Mouse (Mus musculus): ENCODE results near the gene Psenen. TPM values are rescaled to one million over a fixed set of nuclear protein-coding genes. Genes with fewer than 3 reads are reported as not detected.

Gene Psenen
- total RNA-seq, 2 experiments from 2014 or later: 119 to 128 TPM

- DNase-seq: peak; percentile 91
Measured at GRCm38 (mm10) chr7:30589435-30590301, 26.2 kb upstream of the Psenen start.

DNA sequence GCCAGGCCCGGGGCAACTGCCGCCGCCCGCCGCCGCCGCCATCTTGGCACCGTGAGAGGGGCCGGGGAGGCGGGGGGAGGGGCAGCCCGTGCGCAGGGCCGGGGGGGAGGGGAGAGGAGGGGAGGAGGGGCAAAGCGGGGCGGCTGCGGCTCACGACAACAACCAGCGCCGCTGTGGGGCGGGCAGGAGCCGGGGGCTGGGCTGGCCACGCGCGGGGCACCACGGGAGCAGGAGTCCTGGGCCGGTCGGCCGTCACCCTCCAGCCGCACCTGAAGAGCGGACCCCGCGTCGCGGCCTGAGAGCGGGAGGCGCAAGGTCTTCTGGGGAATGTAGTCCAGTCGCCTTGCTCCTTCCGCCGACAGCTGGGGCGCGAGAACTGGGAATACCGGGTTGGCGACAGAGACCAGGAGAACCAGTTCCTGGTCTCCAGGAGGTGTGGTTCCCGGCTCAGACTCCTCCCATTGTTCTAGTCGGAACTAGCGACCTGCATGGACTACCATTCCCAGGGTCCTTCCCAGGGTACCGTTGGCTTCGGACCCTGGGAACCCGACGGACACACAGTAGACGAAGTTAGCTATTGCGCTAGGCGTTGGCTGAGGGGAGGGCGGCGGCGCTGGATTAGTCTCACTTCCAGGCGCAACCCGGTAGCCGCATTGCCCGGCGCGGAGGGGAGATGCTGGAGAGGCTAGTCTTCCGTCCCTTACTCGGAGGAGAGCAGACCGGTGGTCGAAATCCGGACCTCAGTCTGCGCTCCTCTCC lies 25.4 kb upstream of the Psenen start, which contains the start of gene Kmt2b:
TSS of gene Kmt2b (minus strand) at position 51 of the 759 bp plus-strand sequence.
- DNase-seq: peak; percentile 97

DNA sequence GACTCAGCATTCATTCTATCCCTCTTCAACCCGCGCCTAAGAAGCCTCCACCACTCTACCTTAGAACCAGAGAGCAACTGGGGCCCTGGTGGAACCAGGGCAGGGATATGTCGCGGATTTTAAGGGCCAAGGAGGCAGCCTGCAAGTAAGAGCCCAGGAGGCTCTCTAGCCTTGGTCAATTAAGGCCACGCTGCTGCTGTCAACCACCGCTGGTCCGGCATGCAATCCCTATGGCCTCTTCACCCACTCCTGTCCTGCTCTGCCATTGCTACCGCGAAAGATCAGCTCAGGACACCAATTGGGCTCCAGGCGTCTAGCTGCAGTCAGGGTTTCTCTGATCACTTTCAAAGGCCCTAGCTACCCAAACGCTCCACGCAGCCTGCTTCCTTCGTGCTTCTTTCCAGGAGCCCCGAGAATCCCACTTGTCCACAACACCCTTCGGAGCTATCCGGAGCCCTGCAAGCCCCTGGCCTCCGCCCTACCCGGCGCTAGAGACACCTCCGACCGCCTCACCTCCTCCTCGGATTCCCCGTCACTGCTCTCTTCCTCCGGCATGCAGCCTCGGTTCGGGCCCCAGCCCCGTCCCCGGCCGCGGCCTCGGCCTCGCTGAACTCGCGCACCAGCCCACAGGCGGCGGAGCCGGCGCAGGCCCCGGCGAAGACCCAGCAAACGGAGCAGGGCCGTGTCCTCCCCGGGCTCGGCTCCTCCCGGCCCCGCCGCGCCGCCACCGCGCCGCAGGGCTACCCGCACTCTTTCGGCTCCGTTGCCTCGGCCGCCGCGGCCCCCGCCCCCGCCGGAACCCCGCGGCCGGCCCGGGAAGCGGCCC lies 24.6 kb upstream of the Psenen start:
- DNase-seq: peak; percentile 64

DNA sequence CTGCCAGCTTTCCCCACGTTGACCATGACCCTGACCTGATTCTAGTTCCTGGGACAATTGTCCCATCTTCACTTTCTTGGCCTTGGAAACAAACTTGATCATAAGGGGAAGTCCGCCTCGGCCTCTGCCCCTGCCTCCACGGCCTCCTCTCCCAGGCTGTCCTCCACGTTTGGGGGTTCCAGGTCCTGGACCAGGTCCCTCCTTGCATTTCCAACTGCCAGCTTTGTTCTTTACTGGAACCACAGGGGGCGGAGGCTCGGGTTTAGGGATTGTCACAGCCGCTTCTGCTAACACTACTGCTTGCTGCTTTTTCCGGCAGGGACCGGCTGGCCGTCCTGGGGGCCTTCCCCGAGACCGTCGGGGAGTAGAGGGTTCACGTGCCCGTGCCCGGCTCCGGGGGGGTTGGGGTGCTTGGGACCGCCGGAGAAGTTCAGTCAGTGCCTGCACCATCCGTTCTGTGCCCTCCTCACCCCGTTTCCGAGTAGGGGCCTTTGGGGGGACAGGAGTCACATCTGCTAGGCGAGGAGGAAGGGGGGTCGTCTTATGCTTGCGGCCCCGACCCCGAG lies 23.1 kb upstream of the Psenen start:
- DNase-seq: no peak

- DNase-seq: no peak
Measured at GRCm38 (mm10) chr7:30585170-30585569, 21.7 kb upstream of the Psenen start.

GRCm38 (mm10) chr7:30584339-30584738 lies 20.9 kb upstream of the Psenen start:
- DNase-seq: peak; percentile 44

DNA sequence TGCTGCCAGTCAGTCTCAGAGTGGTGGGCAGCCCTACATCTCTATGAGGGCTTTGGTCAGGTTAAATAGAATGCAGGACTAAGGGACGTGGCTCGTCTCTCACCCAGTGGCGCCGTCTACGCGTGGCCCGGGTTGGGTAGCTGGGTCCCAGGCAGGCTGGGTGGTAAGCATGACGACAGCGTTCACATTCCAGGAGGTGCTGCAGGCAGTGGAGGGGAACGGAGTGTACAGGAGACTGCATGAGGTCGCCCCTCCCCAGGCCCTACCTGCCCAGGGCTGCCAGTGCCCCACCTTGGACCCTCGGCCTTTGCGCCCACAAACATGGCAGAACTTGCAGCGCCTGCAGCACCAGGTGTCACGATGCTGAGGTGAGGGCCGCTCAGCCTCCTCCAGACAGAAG lies 18.1 kb upstream of the Psenen start:
- no peak for DNase-seq

- no peak for DNase-seq
Measured at GRCm38 (mm10) chr7:30579950-30580349, 16.5 kb upstream of the Psenen start.

DNA sequence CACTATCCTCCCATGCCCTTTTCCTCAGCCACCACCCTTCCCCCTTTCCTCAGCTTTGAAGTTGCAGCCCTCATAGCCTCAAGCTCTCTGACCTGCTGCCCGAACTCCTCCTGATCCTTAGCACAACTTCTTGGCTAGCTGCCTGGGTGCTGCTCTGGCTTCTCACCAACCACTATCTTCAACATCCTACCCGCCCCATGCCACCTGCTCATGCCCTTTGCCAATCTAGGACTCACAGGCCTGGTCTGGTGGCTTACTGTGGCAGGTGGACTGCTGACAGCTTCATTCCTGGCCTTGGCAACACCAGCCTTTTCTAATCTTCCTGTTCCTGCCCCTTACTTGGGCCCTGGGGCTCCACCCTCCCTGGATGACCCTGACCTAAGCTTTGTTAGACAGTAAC lies 9.5 kb upstream of the Psenen start:
- DNase-seq: peak; percentile 73

- no peak for DNase-seq
Measured at GRCm38 (mm10) chr7:30572389-30572788, 9.0 kb upstream of the Psenen start.

DNA sequence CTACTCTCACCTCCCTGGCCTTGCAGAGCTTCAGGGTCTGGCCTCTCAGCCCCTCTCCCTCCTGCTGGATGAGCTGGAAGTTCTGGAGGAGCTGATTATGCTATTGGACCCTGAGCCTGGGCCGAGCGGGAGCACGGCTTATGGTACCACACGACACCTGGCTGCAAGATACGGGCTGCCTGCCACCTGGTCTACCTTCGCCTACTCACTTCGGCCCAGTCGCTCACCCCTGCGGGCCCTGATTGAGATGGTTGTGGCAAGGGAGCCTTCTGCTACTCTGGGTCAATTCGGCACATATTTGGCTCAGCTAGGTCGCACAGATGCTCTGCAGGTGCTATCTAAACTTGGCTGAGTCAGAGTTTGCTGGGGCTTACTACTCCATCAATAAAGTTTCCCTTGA lies 4.1 kb upstream of the Psenen start:
- DNase-seq: no peak

DNA sequence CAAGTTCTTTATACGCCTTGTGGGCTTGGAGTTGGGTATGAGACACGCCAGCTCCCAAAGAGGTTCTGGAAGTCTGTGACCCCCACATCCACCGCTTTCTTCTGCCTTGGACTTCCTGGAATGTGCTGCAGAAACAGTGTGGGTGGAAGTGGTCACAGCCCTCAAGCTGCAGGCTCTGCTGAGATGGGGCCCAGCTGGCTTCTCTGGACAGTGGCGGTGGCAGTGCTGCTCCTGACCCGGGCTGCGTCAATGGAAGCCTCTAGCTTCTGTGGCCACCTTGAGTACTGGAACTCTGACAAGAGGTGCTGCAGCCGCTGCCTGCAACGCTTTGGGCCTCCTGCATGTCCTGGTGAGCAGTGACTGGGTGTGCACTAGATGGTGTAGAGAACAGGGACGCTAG lies 2.6 kb upstream of the Psenen start:
- DNase-seq: no peak

GRCm38 (mm10) chr7:30564970-30565571 lies 1.6 kb upstream of the Psenen start, which contains the start of gene Igflr1:
Igflr1 (plus strand) TSS chr7:30565427.
- no peak for DNase-seq

DNA sequence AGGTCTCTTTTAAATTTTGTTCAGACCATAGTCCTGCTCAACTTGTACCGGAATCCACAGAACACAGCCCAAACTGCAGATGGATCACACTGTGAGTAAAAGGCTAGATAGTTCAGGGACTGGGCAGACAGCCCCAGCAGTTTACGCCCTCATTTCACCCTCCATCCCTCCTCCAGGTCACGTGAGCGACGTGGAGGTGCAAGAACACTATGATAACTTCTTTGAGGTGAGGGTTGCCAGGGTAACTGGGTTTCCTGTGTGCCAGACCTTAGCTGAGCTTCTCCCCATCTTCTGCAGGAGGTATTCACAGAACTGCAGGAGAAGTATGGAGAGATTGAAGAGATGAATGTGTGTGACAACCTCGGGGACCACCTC lies 466 bp upstream of the Psenen start:
- DNase-seq: no peak

GRCm38 (mm10) chr7:30562526-30563116 lies 806 bp downstream of the Psenen start:
- DNase-seq: no peak

GRCm38 (mm10) chr7:30560296-30560695 lies 3.1 kb downstream of the Psenen start:
- DNase-seq: no peak

GRCm38 (mm10) chr7:30559443-30559954 lies 3.9 kb downstream of the Psenen start, which contains the start of gene Lin37:
Lin37 (minus strand) TSS chr7:30559838.
- DNase-seq: peak; percentile 96

- DNase-seq: no peak
Measured at GRCm38 (mm10) chr7:30558656-30559442, 4.6 kb downstream of the Psenen start.

DNA sequence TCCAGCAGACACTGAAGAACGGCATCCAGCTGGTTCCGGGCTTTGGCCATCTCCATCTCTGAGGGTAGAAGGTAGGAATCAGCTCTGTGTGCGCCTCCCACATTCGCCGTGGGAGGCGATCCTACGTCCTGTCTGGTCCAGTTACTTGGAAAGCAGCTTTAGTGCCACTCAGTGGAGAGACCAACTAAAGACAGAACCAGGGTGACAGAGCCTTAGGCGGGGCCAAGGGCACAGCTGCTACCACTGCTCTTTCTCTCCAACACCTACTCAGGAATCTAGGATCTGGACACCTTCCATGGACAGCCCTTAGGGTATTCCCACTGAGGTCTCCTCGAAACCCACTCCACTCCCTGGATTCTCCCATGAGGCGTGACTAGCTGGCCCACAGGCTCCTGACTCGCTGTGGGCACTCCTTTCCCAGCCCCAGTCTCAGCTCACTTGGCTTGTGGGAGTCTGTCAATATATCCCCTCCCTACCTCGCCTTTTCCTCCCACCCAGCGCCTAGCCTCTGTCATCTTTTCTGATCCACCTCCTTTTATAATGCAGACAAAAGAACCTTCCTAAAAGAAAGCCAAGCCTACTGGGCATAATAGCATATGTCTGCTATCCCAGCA lies 5.4 kb downstream of the Psenen start:
- no peak for DNase-seq
